Mouse (Mus musculus): ENCODE measurements around the gene Mysm1. TPM values are rescaled to one million over a fixed set of nuclear protein-coding genes. Genes with fewer than 3 reads are reported as not detected.

Gene Mysm1
- total RNA-seq, 2 experiments from 2014 or later = 33.9 to 37.7 TPM

- no peak for TF ChIP-seq CTCF (conservative IDR thresholded peaks at IDR 0.05)
- Histone ChIP-seq H3K27ac (no peak overlapping the region), H3K4me3 (no peak overlapping the region)
- no peak for DNase-seq (ENCODE audit: low spot score in 2 of 2)
Observed at GRCm38 (mm10) chr4:95005251-95005830, 26.4 kb upstream of the Mysm1 start.

- Histone ChIP-seq H3K27ac (peak overlapping the region; percentile 5; the same call in 1 of the 2 replicates), H3K4me3 (no peak overlapping the region)
- TF ChIP-seq CTCF (conservative IDR thresholded peaks at IDR 0.05) = no peak
- peak in 1 of 2 experiments; percentile 50 for DNase-seq (ENCODE audit: low spot score in 2 of 2)
Observed at GRCm38 (mm10) chr4:95001043-95001775, 22.3 kb upstream of the Mysm1 start.

GRCm38 (mm10) chr4:95000147-95000546, 21.2 kb upstream of the Mysm1 start:
- 0 out of 2 replicates have a peak overlapping the region, but pooled peaks have one; percentile 5 for H3K27ac ChIP-seq
- DNase-seq (ENCODE audit: low spot score in 2 of 2) = no peak
- H3K4me3 ChIP-seq = no peak overlapping the region
- no peak for TF ChIP-seq CTCF (conservative IDR thresholded peaks at IDR 0.05)

GRCm38 (mm10) chr4:94999249-94999648, 20.3 kb upstream of the Mysm1 start:
- DNase-seq (ENCODE audit: low spot score in 2 of 2) = no peak
- peak; percentile 69 for TF ChIP-seq CTCF (conservative IDR thresholded peaks at IDR 0.05)
- Histone ChIP-seq H3K4me3 (no peak overlapping the region), H3K27ac (no peak overlapping the region)

- TF ChIP-seq CTCF (conservative IDR thresholded peaks at IDR 0.05) = no peak
Observed at GRCm38 (mm10) chr4:94995862-94996261, 17.0 kb upstream of the Mysm1 start.

GRCm38 (mm10) chr4:94990204-94990603, 11.3 kb upstream of the Mysm1 start:
- DNase-seq (ENCODE audit: low spot score in 2 of 2) = no peak
- no peak for TF ChIP-seq CTCF (conservative IDR thresholded peaks at IDR 0.05)
- Histone ChIP-seq H3K4me3 (no peak overlapping the region), H3K27ac (no peak overlapping the region)

More at GRCm38 (mm10) chr4:94995862-94996261, 17.0 kb upstream of the Mysm1 start:
- DNase-seq (ENCODE audit: low spot score in 2 of 2) = no peak
- H3K27ac ChIP-seq = no peak overlapping the region
- H3K4me3 ChIP-seq = no peak overlapping the region

GRCm38 (mm10) chr4:94987725-94988124, 8.8 kb upstream of the Mysm1 start:
- Histone ChIP-seq H3K27ac (no peak overlapping the region), H3K4me3 (no peak overlapping the region)
- no peak for DNase-seq (ENCODE audit: low spot score in 2 of 2)
- no peak for TF ChIP-seq CTCF (conservative IDR thresholded peaks at IDR 0.05)

- TF ChIP-seq CTCF (conservative IDR thresholded peaks at IDR 0.05) = no peak
- Histone ChIP-seq H3K27ac (peak overlapping the region; percentile 96), H3K4me3 (peak overlapping the region; percentile 88)
- no peak for DNase-seq (ENCODE audit: low spot score in 2 of 2)
Observed at GRCm38 (mm10) chr4:94979500-94979915, 608 bp upstream of the Mysm1 start.

GRCm38 (mm10) chr4:94973321-94973720, 5.6 kb downstream of the Mysm1 start:
- TF ChIP-seq CTCF (conservative IDR thresholded peaks at IDR 0.05) = no peak
- H3K27ac ChIP-seq = no peak overlapping the region
- no peak overlapping the region for H3K4me3 ChIP-seq
- DNase-seq (ENCODE audit: low spot score in 2 of 2) = no peak

GRCm38 (mm10) chr4:94952773-94953172, 26.1 kb downstream of the Mysm1 start:
- DNase-seq (ENCODE audit: low spot score in 2 of 2) = no peak
- H3K27ac ChIP-seq = no peak overlapping the region
- no peak for TF ChIP-seq CTCF (conservative IDR thresholded peaks at IDR 0.05)

GRCm38 (mm10) chr4:94941221-94941855, 37.6 kb downstream of the Mysm1 start:
- Histone ChIP-seq H3K4me3 (no peak overlapping the region), H3K27ac (no peak overlapping the region)
- no peak for DNase-seq (ENCODE audit: low spot score in 2 of 2)
- no peak for TF ChIP-seq CTCF (conservative IDR thresholded peaks at IDR 0.05)

More at GRCm38 (mm10) chr4:94952773-94953172, 26.1 kb downstream of the Mysm1 start:
- no peak overlapping the region for H3K4me3 ChIP-seq

GRCm38 (mm10) chr4:94928743-94929142, 50.2 kb downstream of the Mysm1 start, which contains the start of gene Eqtn:
Gene Eqtn, minus strand, starts transcription at chr4:94928843.
- no peak for DNase-seq (ENCODE audit: low spot score in 2 of 2)

GRCm38 (mm10) chr4:94901780-94902179, 77.1 kb downstream of the Mysm1 start:
- peak in 1 of 2 experiments; percentile 6 for DNase-seq (ENCODE audit: low spot score in 2 of 2)
- Histone ChIP-seq H3K27ac (no peak overlapping the region), H3K4me3 (no peak overlapping the region)
- TF ChIP-seq CTCF (conservative IDR thresholded peaks at IDR 0.05) = no peak

More at GRCm38 (mm10) chr4:94928743-94929142, 50.2 kb downstream of the Mysm1 start, which contains the start of gene Eqtn:
- H3K4me3 ChIP-seq = no peak within 1 kb of the TSS
- TF ChIP-seq CTCF (conservative IDR thresholded peaks at IDR 0.05) = no peak
- no peak within 1 kb of the TSS for H3K27ac ChIP-seq

All from layer of hippocampus, adult 2 months (tissue).